Mouse (Mus musculus) megakaryocyte, adult 5-6 weeks (primary cell): ENCODE measurements around the gene Ndufb8. TPM values are rescaled to one million over a fixed set of nuclear protein-coding genes. Genes with fewer than 3 reads are reported as not detected.

ENCODE experiments used
- total RNA-seq, 2 experiments: library from RNA; stranded (forward) in 1 of 2; stranded (reverse) in 1 of 2; fragments of 153-499, 151-499 nt in 1 of 2; fragments of 221-1000, 200-1000 nt in 1 of 2; gene quantifications; 2 replicates each; pipeline versions ENCODE4 v1.2.3 to v1.2.4; 2015 to 2017

The Ndufb8 gene
- total RNA-seq, 2 experiments from 2014 or later: 223 to 327 TPM

Other genes starting within 250 kb of the Ndufb8 start
- 0.40 TPM in 1 of 2 replicates, not detected in the other for gene Scd4, start 222.3 kb downstream of the Ndufb8 start, total RNA-seq (2015)
- 0.12 TPM in 1 of 2 replicates, not detected in the other for gene Scd4, start 222.3 kb downstream of the Ndufb8 start, total RNA-seq (2017)
- gene Scd1, start 147.6 kb downstream of the Ndufb8 start, total RNA-seq (2015): 0.54 and 0.64 TPM in 2 replicates
- gene Scd1, start 147.6 kb downstream of the Ndufb8 start, total RNA-seq (2017): 0.18 and 0.98 TPM in 2 replicates
- gene Wnt8b, start 62.0 kb downstream of the Ndufb8 start, total RNA-seq (2015): not detected in 2 replicates
- gene Wnt8b, start 62.0 kb downstream of the Ndufb8 start, total RNA-seq (2017): 0.07 TPM in 1 of 2 replicates, not detected in the other
- 0.11 and 0.51 TPM in 2 replicates for gene Sec31b, start 9.6 kb downstream of the Ndufb8 start, total RNA-seq (2015)
- 0.37 and 0.92 TPM in 2 replicates for gene Sec31b, start 9.6 kb downstream of the Ndufb8 start, total RNA-seq (2017)
- not detected in 2 replicates for gene Gm20538, start 2.6 kb downstream of the Ndufb8 start, total RNA-seq (2015)
- not detected in 2 replicates for gene Gm20538, start 2.6 kb downstream of the Ndufb8 start, total RNA-seq (2017)
- 3.8 and 4.9 TPM in 2 replicates for gene Hif1an, start 7.4 kb upstream of the Ndufb8 start, total RNA-seq (2015)
- gene Hif1an, start 7.4 kb upstream of the Ndufb8 start, total RNA-seq (2017): 6.5 and 6.6 TPM in 2 replicates
- gene Pax2, start 200.6 kb upstream of the Ndufb8 start, total RNA-seq (2015): not detected in 2 replicates
- not detected in 2 replicates for gene Pax2, start 200.6 kb upstream of the Ndufb8 start, total RNA-seq (2017)